Mouse (Mus musculus) layer of hippocampus, adult 8-10 months (tissue): ENCODE results near the gene Ntf5. TPM values are rescaled to one million over a fixed set of nuclear protein-coding genes. Genes with fewer than 3 reads are reported as not detected.

Experiments used
- DNase-seq, 2 experiments: peaks; one replicate each; pipeline ENCODE4 v3.0.0; 2022; ENCODE audit warnings: low spot score in 2 of 2
- total RNA-seq, 4 experiments: library from RNA; stranded (reverse); gene quantifications; 2 replicates each; pipeline ENCODE4 v1.2.4; 2022

The Ntf5 gene
- total RNA-seq, 4 experiments from 2014 or later, result 0.31 to 0.39 (median 0.31) TPM; not detected in 1

DNA sequence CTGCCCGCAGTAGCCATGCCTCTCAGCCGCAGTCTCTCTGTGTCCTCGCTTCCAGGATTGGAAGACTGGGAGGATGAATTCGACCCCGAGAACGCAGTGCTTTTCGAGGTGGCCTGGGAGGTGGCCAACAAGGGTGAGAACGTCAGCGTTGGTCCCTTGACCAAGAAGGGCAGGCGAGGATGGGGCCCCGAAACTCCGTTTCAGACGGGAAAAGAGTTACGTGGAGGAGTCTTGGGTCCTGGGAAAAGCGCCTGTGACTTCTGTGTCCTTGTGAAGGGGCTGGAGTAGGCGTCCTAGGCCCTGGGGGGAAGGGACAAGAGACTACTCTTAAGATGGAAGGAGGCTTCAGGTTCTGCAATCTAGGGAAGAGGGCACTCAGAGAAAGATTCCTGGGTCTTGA is 21.5 kb downstream of the Ntf5 start:
- DNase-seq, result no peak

- no peak for DNase-seq
These were observed 22.9 kb downstream of the Ntf5 start for GRCm38 (mm10) chr7:45436444-45436843.

GRCm38 (mm10) chr7:45437046-45437445 is 23.6 kb downstream of the Ntf5 start:
- no peak for DNase-seq

DNA sequence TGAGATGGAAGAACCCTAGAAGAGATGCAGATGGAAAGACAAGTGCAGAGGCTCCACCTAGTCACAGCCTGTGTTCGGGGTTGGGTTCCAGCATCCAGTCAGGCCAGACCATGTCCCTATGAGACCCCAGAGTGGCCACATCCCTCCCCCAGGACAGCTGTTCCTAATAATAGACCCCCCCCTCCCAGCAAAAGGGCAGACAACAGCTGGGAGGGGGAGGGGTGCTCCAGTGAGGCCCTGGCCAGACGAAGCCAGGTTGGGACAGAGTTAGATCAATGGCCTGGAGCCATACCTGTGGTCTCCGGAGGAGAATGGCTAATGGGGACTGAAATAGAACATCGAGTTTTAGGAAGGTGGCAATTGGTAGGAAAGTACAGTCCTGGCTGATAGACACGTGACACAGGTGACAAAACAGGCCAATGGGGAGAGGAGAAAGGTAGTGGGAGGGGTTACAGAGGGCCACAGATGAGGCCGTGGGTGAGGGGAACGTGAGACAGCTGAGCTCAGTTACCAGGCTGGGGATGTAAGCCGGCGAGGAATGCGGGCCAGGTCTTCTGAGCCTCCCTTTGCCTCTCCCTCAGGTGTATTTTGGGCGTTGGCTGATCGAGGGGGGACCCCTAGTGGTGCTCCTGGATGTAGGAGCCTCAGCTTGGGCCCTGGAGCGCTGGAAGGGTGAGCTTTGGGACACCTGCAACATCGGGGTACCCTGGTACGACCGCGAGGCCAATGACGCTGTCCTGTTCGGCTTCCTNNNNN is 24.2 kb downstream of the Ntf5 start, which contains the start of gene Ruvbl2:
TSS of gene Ruvbl2 (minus strand) at position 576 of the 756 bp plus-strand sequence.
- DNase-seq, result no peak

DNA sequence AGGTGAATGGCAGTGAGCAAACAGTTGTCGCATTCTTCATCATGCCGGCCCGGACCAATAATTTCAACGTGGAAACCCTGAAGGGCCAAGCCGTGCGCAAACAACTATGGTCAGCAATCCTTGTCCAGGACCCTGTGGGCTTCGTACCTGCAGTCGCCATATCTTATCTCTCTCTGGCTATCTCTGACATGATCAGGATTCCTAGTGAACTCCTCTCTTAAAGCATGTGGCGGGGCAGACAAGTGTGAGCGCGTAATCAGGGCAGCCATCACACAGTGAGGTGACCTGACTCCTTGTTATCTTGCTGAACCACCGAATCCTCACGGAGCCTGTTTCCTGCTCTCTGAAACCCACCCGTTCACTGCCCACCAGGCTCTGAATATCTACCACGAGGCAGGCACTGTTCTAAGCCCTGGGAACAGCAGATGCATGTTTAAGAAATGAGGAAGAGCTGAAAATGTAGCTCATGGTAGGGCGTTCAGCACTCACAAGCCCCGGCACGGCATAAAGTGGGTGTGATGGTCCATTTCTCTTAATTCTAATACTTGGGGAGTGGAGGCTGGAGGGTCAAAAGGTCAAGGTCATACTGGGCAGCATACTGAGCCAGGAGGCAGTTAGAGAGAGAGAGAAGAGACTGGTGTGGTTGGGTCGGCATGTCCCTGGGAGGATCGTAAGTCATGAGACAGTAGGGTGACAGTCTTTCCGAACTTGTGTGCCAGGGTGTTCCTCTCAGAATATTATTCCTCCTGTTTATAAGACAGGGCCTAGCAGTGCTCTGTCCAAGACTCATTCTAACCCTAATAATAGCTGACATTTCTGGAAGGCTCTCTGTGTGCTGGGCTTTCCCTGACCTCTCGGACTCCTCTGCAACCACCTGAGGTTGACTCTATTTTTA is 30.3 kb downstream of the Ntf5 start:
- DNase-seq, result no peak

- DNase-seq, result no peak
These were observed 33.1 kb downstream of the Ntf5 start for GRCm38 (mm10) chr7:45446589-45446988.

DNA sequence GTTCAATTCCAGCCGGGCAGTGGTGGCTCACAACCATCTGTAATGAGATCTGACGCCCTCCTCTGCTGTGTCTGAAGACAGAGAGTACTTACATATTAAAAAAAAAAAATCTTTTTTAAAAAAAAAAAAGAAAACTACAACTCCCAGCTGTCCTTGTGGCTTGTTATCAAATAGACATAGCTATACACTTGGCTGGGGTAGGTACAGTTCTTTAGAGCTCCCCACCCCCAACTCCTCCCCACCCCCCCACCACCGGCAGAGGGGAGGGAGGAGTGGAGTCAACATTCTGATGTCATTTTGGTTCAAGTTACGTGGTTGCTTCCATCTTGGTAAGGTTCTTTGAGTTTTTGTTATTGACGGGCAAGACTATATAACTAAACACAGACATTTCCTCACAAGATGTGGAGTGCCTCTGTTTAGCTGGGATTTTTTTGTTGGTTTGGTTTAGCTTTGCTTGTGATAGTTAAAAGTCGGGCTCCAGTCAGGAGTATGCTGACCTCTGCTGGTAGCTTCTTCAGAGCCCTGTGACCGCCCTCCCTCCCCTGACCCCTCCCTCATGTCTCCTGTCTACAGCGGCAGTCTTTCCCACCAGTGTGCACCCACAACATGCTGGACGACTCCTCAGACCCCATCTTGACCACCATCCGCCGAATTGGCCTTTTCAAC is 34.0 kb downstream of the Ntf5 start:
- no peak for DNase-seq

GRCm38 (mm10) chr7:45449974-45450373 is 36.5 kb downstream of the Ntf5 start:
- no peak for DNase-seq

- peak; percentile 78 to 89 for DNase-seq
These were observed 38.0 kb downstream of the Ntf5 start for GRCm38 (mm10) chr7:45451344-45451982.

DNA sequence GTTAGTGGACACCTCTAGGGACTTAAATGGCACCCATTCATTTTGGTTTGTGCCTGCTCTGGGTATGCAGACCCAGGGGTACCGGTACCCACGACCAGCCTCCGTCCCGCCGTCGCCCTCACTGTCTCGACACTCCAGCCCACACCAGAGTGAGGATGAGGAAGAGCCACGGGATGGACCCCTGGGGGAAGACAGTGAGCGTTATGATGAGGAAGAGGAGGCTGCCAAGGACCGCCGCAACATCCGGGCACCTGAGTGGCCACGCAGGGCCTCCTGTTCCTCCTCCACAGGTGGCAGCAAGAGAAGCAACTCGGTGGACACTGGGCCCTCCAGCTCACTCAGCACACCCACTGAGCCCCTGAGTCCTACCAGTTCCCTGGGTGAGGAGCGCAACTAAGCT is 41.5 kb downstream of the Ntf5 start:
- no peak for DNase-seq

DNA sequence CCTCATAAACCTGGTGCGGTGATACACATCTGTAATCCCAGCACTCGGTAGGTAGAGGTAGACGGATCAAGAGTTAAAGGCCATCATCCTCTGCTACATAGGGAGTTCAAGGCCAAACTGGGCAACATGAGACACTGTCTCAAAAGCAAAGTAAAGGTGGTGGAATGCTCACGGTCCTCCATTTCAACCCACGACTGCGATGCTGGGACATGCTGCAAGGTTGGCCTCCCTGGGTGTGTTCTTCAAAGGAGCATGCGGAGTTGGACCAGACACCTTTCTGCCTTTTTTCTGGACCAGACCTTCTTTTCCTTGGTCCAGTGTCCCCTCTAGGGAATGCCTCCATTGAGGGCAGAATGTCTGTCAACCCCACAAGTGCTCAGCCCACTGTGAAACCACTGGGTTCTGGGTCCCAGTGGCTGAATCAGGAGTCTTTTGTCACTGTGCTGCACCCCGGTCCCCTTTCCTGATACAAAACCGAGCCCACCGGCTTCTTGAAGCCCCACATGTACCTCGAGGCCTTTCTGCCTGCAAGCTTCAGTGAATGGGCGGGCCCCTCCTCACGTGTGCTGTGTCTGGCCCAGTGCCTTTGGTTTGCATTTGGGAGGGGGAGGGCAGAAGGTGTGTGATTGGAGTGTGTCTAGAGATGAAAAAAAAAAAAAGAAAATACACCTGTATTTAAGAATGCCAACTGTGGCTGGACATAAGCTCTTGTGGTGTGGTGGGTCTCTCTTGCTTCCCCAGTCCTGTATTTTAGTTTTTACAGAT is 42.6 kb downstream of the Ntf5 start:
- DNase-seq, result no peak

DNA sequence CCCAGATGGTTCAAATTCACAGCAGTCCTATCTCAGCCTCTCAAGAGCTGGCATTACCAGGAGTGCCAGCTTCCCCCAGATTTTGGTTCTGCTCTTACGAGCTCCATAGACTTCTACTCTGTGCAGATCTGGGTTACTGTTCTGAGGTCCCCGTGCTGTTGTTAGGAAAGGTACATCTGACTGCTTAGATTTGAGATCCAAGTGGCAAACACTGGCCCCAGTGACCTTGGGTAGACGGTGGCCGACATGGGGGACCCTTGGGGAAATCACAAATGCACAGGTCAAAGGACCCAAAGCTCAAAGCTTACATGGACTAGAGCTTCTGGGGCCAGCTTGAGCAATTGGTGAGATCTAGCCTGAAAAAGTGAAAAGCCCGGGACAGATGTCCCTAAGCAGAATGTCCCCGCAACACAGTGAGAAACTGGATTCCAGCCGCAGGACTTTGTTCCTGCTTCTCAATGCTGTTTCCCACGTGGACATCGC is 43.3 kb downstream of the Ntf5 start:
- DNase-seq, result no peak

GRCm38 (mm10) chr7:45457204-45458060 is 43.9 kb downstream of the Ntf5 start:
- DNase-seq, result no peak

GRCm38 (mm10) chr7:45458748-45459563 is 45.5 kb downstream of the Ntf5 start:
- peak; percentile 68 to 71 for DNase-seq

DNA sequence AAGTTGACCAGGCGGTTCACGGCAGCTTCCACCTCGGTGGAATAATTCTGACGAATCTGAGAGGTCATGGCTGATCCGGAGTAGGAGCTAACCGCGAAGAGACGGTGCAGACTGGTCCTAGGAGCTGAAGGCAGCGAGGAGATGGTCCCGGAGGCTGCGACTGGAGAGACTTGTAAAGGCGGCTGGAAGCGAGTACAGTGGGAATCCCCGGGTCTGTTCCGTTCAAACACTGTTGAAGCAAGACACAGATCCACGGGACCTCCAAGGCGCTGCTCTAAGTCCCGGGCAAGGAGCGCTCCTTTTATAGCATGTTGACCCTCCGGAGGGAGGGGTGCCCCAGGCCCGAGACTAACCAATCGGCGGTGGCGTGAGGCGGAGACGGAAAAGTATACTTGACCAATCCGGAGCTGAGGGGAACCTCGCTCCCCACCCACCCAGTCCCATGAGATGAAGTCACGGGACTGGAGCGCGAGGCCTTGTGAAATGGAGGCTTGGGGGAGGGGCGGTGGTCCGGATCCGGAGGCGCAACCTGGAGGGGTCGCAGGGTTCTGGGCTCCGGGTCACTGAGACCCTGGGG is 46.2 kb downstream of the Ntf5 start, which contains the start of gene Ftl1:
TSS of gene Ftl1 (minus strand) at position 321 of the 577 bp plus-strand sequence.
- DNase-seq, result peak; percentile 97 to 98

DNA sequence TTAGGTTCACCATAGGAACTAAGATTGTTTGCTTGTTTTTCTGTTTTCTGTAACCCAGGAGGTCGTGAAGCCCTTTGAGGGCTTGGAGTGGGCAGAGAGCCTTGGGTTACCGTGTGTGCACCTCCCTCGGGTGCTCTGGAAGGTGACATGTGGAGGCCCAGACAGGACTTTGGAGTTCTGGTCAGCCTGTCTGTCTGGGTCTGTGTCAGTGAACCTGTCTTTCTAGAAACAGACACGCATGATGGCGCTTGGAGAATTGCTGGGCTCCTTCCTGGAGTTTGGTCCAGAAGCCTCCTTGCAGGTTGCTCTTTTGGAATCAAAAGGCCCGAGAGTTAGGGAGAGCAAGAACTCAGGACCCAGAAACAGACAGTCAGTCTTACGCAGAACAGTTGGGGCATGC is 46.9 kb downstream of the Ntf5 start:
- DNase-seq, result no peak

DNA sequence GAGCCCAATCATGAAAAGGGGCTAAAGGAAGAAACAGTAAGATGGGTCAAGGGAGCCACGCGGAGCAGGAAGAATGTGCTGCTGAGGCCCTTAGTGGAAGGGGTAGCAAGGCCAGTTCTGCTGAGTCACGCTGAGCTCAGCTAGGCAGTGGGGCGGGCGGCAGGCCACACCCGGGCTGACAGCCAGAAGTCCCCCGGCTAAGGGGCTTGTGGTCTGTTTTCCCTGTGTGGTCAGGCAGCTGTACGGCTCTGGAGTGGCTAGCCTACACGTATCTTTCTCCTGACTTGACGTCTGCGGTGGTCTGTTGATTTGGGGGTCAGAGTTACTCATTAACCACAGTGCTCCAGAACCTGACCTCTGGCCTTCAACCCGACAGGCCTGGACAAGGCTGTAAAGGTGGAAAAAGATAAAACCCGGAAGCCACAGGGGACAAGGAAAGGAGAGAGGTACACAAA is 47.4 kb downstream of the Ntf5 start:
- DNase-seq, result no peak

DNA sequence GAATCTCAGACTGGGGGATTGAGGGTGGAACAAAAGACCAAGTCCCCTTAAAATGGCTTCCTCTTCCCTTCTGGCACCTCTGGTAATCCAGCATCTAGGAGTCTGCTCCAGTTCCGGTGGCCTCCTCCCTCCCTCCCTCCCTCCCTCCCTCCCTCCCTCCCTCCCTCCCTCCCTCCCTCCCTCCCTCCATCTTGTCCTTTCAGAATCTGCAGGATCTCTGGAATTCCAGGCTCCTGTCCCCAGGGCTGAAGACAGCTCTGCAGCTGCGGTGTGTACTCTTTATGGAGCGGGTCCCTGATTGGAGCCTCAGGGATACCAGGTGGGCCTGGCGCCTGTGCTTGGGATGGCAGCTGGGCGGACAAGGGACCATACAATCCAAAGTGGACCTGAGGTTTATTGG is 47.8 kb downstream of the Ntf5 start:
- no peak for DNase-seq
